Mouse (Mus musculus): ENCODE data around the gene Gm20605.

GRCm38 (mm10) chr5:137683388-137684293, 54.7 kb downstream of the Gm20605 start:
- TF ChIP-seq MYOD1 (IDR thresholded peaks at IDR 0.05; ENCODE audit: control insufficient read depth in 1 of 3, insufficient read length in 2 of 3, low read depth in 2 of 3) (no peak), POLR2A (IDR thresholded peaks at IDR 0.05; ENCODE audit: insufficient read length, low read depth) (no peak), REST (IDR thresholded peaks at IDR 0.05; ENCODE audit: insufficient read depth, insufficient read length) (no peak)

All from myocyte (in vitro differentiated cells).